Mouse (Mus musculus) heart, postnatal 10 days (tissue): ENCODE data around the gene Lipa. TPM values are rescaled to one million over a fixed set of nuclear protein-coding genes. Genes with fewer than 3 reads are reported as not detected.

ENCODE experiments used
- DNase-seq, 2 experiments: peaks; one replicate each; pipeline ENCODE4 v3.0.0; 2021
- intact Hi-C: fragments of 180-260 bp; cut with DNase I; formaldehyde crosslinking; loops from one replicate; pipeline ENCODE4 v1.15.1; 2025
- total RNA-seq, 2 experiments: library from RNA; stranded (reverse); gene quantifications; 2 replicates each; pipeline ENCODE4 v1.2.3; 2021

Gene Lipa
- total RNA-seq, 2 experiments from 2014 or later = 28.6 to 29.1 TPM

DNA sequence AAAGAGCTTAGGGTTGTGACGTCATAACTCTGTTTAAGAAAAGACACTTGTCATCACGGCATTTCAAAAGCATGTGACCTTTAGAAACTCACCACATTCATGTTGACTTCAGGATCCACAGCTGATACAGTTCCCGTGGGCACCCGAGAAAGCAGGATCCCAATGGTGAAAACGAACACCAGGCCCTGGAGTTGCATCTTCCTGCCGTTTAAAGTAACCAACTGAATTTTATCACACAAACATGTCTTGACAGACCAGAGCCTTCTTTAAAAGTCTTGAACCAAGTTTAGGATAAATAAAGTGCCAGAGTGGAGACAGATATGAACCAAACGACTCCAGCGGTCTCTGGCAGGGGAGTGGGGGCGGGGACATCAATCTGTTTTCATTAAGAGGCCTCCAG, 2.6 kb downstream of the Lipa start:
- intact Hi-C loops = no loop called here
- DNase-seq = no peak

DNA sequence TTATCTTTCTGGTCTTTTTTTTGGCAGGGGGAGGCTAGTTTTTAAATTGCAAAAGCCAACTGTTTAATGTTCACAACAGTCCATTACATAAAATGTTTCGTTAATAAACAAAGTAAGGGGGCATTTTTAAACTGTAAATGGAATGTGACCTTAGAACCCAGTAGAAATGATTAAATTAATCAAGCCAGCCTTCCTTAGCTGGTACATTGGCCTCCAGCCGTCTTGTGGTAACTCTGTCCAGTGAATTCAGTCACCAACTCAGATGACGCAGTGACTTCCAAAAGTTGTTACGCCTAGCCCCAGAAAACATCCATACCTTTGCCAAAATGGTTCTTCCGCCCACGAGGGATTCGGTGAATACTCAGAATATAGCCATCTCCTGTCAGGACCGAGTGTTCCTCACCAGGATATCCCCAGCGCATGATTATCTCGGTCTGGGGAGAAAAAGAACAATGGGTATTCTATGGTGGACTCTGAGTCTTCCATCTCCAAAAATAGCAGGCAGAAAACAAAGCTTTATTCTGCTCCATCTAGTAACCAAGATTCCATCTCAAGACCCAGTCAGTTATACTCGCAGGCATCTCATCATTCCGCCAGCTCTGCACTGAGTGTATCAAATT, 4.1 kb downstream of the Lipa start:
- DNase-seq = no peak
- intact Hi-C loops = no loop called here

DNA sequence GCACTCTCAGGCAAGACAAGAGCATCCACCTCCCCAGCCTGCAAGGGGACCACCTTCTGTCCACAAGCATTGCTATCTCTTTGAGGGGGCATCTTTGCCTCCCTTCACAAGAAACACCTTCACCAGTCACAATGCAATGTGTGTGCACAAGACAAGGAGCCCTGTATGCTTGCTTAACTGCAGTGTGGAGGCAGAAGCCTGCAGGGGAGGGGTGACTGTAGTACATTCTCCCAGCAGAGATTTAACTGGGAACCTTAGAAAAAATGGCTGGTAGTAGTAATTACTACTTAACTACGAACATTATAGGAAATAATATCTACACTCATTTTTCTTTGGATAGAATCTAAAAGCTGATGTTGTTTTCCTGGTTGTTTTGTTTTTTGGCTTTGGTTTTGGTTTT, 5.3 kb downstream of the Lipa start:
- DNase-seq = no peak
- intact Hi-C loops = no loop called here

DNA sequence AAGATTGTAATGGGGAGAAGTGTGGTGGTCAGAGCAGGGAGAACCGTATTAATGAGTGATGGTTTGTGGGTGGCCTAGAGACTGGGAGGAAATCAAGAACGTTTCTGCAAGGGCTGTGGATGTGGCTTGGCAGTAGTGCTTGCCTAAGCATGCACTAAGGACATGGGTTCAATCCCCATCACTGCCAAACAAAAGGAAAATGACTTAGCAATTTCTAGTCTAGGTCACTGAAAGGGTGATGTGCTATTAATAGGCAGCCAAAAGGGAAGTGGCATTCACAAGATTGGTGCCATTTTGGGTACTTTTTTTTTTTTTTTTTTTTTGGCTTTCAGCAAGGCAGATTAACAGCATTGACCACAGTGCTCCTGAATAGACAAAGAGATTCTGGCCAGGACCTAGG, 5.9 kb downstream of the Lipa start:
- no peak for DNase-seq
- intact Hi-C loops = no loop called here

DNA sequence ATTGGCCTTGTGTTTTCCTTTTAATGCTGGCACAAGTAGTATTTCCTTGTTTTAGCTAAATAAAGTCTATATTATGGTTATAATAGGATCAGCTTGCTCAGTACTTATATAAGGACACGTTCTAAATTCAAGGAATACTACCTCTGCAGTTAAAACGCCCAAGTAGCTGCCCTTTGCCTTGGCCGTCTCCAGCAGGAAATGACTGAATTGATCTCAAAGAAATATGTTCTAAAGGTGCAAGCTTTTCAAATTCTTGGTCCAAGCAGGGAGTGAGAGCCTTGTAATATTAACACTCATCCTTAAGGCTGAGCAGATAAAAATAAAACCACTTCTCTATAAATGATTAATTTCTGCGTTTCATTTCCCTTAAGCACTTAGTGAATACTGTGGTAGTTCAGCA, 7.2 kb downstream of the Lipa start:
- DNase-seq = no peak

DNA sequence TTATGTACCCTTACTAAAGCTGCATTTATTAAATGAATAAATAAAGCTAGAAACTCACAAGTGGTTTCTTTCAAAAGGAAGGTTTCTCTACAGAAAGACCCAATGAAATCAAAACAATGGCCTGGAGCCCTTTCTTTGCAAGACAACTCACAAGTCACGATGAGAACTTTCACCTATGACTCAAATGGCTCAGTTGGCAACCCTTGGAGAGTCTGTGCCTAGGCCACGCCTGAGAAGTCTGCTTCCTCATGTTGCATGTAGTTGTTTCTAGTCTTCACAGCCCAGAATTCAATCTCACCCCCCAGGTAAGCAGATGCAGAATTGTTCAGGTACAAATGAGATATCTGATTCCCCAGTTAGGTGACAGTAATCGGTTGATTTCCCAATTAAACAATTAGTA, 7.6 kb downstream of the Lipa start:
- intact Hi-C loops = no loop called here
- no peak for DNase-seq

More for the DNA sequence above, 7.2 kb downstream of the Lipa start:
- intact Hi-C loops = no loop called here

DNA sequence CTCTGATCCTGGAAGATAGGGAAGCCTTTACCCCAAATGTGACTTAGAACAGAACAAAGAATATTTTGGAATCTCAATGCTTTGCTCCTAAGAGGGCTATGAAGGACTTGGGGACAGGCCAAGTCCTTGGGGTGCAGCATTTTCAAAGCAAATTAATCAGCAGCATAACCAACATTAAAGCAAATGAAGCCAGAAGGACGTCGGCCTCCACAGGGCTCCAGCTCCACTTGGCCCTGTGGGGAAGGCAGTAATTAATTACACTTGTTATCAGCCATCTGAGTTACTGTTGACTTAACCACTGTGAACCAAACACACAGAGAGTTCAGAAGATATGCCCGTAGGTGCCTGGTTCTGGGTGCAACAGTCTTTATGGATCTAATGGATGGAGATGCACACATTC, 8.5 kb downstream of the Lipa start:
- intact Hi-C loops = no loop called here
- no peak for DNase-seq

DNA sequence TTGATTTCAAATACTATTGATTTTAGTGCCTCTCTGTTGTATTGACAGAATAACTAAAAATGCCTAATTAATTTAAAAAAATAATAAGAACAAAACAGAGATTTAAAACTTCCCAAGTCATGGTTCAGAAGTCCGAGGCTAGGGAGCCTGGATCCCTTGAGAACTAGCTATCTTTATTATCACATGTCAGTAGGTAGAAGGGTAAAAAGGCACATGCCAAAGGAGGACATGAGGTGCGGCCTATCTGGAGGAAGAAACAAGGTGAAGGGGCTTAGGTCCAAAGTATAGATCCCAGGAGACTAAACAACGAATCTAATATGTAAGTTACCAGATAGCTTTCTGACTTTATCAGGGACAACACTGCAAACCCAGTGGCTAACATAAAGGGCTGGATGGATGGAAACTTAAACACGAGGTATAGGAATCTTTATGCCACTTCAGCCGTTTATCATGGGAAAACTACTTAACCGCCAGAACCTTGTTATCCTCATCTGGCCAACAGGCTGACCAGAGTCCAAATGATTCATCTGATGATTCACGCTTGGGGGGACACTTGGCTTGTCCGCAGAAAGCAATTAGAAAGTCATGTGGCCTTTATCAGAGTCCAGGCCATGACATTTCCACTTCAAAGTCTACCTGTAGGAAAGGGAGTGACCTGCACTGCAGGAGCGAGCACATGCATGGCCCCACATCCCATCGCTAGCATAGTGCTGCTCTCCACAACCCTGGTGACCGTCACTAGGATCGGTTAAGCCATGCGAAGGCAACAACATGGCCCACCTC, 9.3 kb downstream of the Lipa start:
- intact Hi-C loops = no loop called here
- DNase-seq = no peak

DNA sequence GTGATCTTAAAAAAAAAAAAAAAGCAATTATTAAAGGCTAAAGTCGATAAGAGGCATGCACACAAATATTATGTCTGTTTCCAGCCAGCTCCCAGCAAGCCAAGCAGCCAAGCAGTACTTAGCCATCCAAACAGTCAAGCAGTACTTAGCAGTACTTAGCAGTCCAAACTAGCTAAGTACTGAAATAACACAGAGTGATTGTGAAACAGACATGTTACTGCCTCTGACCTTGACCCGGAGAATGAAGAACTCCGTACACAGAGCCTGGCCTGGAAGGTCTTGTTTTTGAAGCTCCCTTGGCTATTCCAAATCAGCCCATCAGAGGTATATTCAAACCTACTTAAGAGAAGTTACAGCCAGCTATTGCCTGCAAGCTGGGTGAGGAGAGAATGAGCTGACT, 10.1 kb downstream of the Lipa start:
- intact Hi-C loops = no loop called here
- DNase-seq = no peak

DNA sequence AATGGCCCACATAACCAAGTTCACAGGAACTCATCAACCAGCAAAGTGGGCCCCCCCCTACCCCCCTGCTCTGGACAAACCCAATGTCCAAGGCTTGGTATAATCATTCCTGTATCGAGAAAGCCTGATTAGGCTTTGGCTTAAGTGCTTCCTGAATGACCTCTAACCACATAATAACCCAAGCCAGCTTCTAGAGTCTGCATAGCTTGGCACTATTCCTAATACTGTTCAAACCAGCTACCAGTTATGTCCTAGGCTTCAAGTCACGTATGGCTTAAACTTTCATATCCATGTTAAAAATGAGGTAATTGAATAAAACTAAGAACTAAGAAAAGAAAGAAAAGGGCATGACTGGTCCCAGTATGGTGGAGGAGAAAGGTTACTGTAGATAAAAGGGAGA, 10.9 kb downstream of the Lipa start:
- no peak for DNase-seq
- intact Hi-C loops = no loop called here

DNA sequence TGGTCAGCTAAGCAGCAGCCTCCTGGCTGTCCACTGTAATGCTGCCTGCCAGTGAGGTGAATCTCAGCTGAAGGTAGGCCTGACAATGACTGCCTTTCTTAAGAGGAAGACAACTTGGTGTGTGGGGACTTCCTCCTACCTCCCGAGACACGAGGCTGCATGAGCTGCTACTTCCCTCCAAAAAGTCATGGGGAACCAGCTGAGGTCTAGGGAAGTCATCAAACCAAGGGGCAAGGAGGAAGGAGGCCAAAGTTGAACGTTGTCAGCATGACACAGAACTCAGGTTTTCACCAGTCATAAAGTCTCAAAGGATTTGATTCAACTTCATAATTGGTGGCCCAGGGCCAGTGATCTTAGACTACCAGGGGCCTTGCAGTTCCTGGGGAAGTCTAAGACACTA, 11.6 kb downstream of the Lipa start:
- intact Hi-C loops = no loop called here
- peak in 1 of 2 experiments; percentile 15 for DNase-seq

DNA sequence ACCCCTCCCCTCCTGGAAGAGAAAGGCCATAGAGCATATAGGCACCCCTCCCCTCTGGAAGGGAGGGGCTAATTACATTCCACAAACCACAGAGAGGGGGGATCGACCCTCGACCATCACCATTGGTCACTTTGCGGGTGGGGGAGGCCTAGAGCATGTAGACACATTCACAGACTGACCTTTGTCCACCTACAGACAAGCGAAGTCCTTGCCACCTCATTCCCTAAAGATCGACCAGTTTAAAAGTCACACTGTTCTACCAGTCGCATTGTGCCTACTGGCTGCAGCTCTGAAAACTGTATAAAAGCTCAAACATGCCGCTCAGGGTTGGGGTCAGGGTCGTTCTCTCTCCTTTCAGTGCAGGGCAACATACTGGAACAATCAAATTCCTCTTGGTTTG, 15.7 kb downstream of the Lipa start:
- DNase-seq = no peak
- intact Hi-C loops = no loop called here

DNA sequence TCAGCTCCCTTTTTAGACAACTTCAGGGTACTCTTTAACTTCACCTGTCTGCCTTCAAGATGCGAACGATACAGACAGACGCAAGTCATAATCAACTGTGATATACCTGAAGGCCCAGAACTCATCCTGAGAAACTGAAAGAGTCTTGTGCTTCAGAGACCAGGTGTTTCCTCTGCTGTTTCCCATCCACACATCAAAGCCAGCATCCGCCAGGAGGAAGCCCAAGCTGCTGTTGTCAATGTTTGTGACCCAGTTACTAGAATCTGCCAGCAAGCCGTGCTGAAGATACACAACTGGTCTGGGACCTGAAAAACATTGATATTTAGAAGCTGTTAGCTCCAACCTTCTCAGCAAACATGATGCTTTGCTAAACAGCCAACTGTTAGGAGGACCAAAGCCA, 16.6 kb downstream of the Lipa start:
- intact Hi-C loops = no loop called here
- DNase-seq = peak in 1 of 2 experiments; percentile 20

DNA sequence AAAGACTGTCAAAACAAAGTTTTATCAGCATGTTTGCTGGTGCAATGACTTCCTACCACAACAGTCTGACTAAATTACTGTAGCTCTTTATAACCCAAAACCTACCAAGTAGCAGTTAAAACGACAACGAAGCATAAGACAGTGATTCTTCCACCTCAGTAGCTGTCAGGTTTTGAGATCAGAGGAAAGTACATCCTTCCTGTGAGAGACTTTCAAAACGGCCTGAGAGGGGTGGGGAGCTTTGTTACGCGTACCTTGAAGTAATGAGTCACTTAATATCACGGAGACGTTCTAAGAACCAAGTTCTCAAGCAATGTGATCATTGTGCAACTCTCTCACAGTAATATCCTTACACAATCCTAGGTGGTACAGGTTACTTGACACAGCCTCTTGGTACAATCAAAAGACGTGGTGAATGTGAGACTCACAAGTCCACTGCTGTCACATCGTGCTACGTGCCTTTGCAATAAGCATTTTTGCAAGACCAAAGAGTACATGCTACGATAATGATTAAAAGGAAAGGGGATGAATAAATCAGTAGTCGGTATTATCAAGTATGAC, 22.0 kb downstream of the Lipa start:
- intact Hi-C loops = no loop called here
- DNase-seq = no peak

DNA sequence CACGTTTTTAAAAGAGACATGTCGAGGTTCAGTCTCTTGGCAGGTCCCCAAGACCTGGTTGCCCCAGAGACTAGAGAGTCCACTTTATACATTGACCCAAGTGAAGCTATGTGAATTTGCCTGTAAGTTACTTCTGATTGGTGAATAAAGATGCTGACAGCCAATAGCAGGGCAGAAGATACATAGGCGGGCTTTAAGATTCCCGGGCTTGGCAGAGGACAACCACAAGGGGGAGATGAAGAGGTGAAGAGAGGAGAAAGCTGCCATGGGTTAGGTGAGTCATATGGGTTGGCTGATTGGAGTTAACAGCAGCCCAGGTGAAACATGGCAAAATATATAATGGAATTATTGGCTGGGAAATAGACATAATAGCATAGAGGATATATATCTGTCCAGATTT, 26.5 kb downstream of the Lipa start:
- peak; percentile 77 to 81 for DNase-seq
- intact Hi-C loops = loop anchor here (2.0 kb wide), 2 partner anchors 50 to 136 kb away; partner anchors contain the start of gene Ifit2

DNA sequence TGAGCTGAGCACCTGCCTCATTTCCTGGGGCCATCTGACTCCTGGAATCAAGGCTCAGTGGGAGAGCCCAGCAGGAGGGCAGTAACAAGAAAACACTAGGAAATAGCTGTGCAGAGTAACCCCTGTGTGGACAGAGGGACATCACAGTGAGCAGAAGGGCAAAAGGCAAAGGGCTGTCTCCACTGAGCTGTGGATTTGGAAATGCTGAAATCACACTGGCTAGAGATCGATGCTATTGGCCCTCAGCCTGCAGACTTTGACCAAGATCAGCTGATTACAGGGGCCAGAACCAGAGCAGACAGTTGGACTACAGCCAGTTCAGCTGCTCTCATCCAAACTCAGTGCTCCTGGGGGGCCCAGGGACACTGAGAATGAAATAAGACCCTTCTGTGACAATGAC, 30.9 kb downstream of the Lipa start:
- no peak for DNase-seq
- intact Hi-C loops = loop anchor here (5.0 kb wide), 1 partner anchor 254 kb away; no protein-coding TSS in a partner anchor

DNA sequence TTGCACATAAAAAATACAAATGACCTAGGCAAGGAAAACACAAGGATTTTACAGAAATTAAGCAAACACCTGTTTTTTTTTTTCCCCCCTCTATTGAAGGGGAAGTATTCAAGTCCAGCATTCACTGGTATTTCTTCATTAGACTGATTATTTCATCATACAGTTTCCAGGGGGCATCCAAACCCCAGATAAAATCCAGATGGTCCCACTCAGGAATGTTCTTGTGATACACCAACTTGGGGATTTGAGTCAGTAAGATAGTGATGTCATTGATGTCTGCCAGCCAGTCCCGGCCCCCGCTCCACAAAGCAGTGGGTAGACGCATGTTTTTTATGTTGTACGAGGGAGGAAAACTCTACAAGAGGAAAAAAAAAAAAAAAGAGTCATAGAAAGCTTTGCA, 33.4 kb downstream of the Lipa start:
- intact Hi-C loops = no loop called here
- no peak for DNase-seq

DNA sequence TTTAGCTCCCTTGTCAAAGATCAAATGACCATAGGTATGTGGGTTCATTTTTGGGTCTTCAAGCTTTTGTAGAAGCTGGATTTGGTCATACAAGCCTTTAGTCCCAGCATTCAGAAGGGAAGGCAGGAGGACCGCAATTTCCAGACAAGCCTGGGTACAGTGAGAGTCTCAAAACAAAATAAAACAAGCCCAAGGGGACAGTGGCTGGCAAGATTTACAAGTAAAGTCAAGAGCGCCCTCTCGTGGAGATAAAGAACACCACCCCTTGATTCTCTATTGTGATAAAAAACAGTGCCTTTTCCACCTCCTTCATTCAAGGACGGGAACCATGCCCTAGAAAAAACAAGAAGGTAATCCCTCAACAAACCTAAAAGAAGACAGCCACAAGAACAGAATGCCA, 43.7 kb downstream of the Lipa start:
- intact Hi-C loops = loop anchor here (1.0 to 2.0 kb wide), 2 partner anchors 149 to 239 kb away; no protein-coding TSS in a partner anchor

DNA sequence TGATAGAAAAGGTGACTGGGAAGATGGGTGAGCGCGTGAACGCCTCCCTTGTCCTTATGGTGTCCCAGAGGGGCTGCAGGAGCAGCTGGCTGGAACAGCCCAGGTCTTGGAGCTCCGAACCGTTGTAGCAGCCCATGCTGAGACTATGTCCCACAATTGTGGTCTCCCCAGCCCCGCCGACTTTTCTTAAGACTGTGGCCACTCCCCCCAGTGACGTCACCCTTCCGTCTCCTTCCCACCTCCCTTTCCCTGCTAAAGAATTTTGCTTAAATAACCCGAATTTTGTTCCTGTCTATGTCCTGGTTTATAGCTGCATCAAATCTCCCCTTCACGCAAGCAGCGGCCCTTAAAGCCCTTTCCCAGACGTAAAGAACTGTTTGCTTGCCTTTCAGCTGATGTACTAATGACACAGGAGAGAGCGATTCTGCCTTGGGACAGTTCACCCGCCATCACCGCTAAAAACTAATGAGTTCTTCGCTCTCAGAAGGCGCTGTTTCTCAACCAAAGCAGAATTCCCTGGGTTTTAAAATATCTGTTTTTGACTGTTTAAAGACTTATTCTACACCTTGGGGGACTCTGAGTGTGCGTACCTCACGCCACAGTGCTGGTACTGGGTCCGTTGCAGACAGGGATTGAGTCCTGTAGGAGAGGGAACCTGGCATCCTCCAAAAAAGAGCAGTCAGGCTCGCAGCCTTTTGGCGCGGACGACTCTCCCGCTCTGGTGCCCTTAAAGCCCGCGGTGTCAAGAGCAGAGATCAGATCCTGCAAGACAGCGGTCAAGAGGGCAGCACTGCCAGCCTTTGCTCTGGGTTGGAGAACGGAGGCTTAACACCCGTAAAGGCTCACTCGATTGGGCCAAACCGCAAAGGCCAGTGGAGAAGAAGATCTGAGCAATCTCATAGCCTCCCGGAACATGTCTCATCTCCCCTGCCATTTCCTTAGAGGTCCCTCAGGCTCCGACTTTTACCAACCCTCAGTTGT, 52.0 kb downstream of the Lipa start, which contains the start of gene Ch25h:
Gene Ch25h (minus strand): TSS at position 174 of the 981 bp plus-strand sequence.
- intact Hi-C loops = loop anchor here (5.0 kb wide), 1 partner anchor 83 kb away; no protein-coding TSS in a partner anchor
- DNase-seq = peak; percentile 56 to 67

More for the DNA sequence above, 43.7 kb downstream of the Lipa start:
- peak; percentile 46 to 72 for DNase-seq

DNA sequence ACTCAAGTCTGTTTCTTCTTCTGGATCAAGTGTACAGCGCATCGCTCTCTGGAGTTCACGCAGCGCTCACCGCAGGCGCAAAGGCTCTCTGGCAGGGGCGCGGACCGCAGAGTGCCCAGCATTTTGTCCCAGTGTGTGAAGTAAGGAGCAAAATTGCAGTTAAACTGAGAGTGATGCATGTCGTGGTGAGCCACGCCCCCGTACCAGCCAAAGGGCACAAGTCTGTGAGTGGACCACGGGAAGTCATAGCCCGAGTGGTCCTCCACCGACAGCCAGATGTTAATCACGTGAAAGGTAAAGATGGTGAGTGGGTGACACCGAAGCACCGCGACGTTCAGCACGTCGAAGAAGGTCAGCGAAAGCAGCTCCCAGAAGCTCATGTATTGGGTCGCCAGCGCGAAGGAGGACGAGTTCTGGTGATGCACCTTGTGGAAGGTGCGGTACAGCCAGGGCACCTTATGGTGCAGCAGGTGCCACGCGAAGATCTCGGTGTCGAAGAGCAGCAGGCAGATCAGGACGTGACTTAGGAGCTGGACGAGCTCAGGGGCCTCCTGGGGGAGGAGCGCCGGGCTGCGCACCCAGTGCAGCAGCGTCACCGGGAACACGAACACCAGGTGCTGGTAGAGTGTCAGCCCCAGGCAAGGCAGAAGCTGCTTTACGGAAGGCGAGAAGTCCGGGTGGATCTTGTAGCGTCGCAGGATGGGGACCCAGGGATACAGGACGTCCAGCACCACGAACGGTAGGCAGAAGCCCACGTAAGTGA, 52.9 kb downstream of the Lipa start:
- peak in 1 of 2 experiments; percentile 12 for DNase-seq
- intact Hi-C loops = loop anchor here (5.0 kb wide), 1 partner anchor 82 kb away; no protein-coding TSS in a partner anchor
